8 mouse cellular contexts compared by ENCODE assay signal in genomic region chr3:58414986-58415883, GRCm38 (mm10). TPM values are rescaled to one million over a fixed set of nuclear protein-coding genes. Genes with fewer than 3 reads are reported as not detected.
DNase-seq lines count a peak whose midpoint lies in the region; ATAC-seq and TF ChIP-seq lines count a peak whose summit lies in the region.

No protein-coding gene starts in this region.

- no peak for TF ChIP-seq CTCF in Patski (IDR thresholded peaks at IDR 0.05)

- peak overlapping the region; percentile 99 for H3K27ac ChIP-seq in hindbrain, embryonic 12.5 days

- no peaks in the 10 kb centered on the region for H3K9me3 ChIP-seq in hindbrain, embryonic 12.5 days (replicated peaks)

- H3K4me2 ChIP-seq in hindbrain, embryonic 12.5 days (replicated peaks) = peak overlapping the region; percentile 96

- H3K4me3 ChIP-seq in hindbrain, embryonic 12.5 days = peak overlapping the region; percentile 96

- POLR2A ChIA-PET in Patski (lab: Charles Lee) = interaction anchor here (0.6 to 3.5 kb wide), 7 partner anchors 10 to 257 kb away, joined by 3 to 15 read pairs (median 5); no protein-coding TSS in a partner anchor

- CTCF ChIA-PET in Patski (lab: Charles Lee) = interaction anchor here (1.0 to 2.3 kb wide), 6 partner anchors 9 to 256 kb away, joined by 3 to 12 read pairs (median 4); no protein-coding TSS in a partner anchor

- no peaks in the 10 kb centered on the region for H3K27me3 ChIP-seq in Patski
- H3K27me3 ChIP-seq in hindbrain, embryonic 12.5 days = no peaks in the 10 kb centered on the region

- H3K4me1 ChIP-seq in hindbrain, embryonic 12.5 days = peaks cover 19% of the 10 kb centered on the region

- WGBS in hindbrain, embryonic 12.5 days = under 1% methylated on average over 94 of the region's 113 CpGs

- DNase-seq in Patski (ENCODE audit: low read depth, low spot score) = no peak
- DNase-seq in cerebellum, postnatal 14 days = peak; percentile 70 to 79
- peak; percentile 41 to 58 for DNase-seq in frontal cortex, postnatal 14 days (ENCODE audit: low spot score in 2 of 2)
- peak; percentile 71 to 76 for DNase-seq in layer of hippocampus, postnatal 36 days
- peak; percentile 81 for DNase-seq in lung, postnatal 14 days
- DNase-seq in ovary, postnatal 14 days (ENCODE audit: low spot score) = peak; percentile 63
- DNase-seq in thymus, postnatal 10 days (ENCODE audit: low spot score in 2 of 2) = peak; percentile 30 to 48

- in situ Hi-C loops in Patski (cut with MboI; ENCODE audit: low pct_unique_long_range_greater_than_20kb) = loop anchor here (5.0 to 10.0 kb wide), 3 partner anchors 43 to 253 kb away; no protein-coding TSS in a partner anchor

- ATAC-seq in Patski = peak; percentile 71
- peak; percentile 53 for ATAC-seq in hindbrain, embryonic 12.5 days (ENCODE audit: low FRiP score)

- peak overlapping the region; percentile 99 for H3K9ac ChIP-seq in hindbrain, embryonic 12.5 days

- no peaks in the 10 kb centered on the region for H3K36me3 ChIP-seq in hindbrain, embryonic 12.5 days

RNA-seq across cellular contexts. Expression of gene Tsc22d2, which starts 0.7 kb away (rescaled TPM):
- polyA plus RNA-seq in Patski (2021) = 31.8 TPM
- polyA plus RNA-seq in hindbrain, embryonic 12.5 days (2016; fragmentation: Nextera tagmentation; extraction: Ambion mirVana) = 17.0 and 18.9 TPM in 2 replicates
- 10 to 100 TPM; 40.0 to 44.7 TPM for total RNA-seq in layer of hippocampus, postnatal 36 days (2021)
